Mouse (Mus musculus): ENCODE measurements around the gene Olfr550. TPM values are rescaled to one million over a fixed set of nuclear protein-coding genes. Genes with fewer than 3 reads are reported as not detected.
"Not testable (repeated sequence)": the region's sequence is repeated elsewhere in the genome, so short reads cannot be mapped to it uniquely, and the experiment has no call there.

Gene Olfr550
- total RNA-seq (2021), result 1 to 10 TPM; 2.1 to 3.0 TPM

DNA sequence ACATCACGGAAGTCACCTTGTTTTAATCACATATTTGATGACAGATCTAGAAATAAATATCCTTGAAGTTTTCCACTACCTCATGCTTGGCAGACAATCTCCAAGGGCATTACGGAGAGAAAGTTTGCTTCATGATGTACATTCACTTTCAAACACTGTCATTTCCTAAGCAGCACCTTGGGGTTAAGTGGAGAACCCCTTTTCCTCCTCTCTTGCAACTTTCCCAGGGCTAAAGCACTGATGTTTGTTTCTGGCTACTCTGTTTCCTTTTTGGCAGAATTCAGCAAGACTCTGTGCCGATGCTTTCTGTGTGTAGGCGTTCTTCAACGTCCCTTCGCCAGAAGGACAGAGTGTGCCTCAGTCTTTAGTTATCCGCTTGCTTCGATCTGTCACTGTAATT, at the start of gene Olfr550:
Gene Olfr550 (plus strand): TSS at position 301 of the 400 bp plus-strand sequence.
- no peak for DNase-seq

DNA sequence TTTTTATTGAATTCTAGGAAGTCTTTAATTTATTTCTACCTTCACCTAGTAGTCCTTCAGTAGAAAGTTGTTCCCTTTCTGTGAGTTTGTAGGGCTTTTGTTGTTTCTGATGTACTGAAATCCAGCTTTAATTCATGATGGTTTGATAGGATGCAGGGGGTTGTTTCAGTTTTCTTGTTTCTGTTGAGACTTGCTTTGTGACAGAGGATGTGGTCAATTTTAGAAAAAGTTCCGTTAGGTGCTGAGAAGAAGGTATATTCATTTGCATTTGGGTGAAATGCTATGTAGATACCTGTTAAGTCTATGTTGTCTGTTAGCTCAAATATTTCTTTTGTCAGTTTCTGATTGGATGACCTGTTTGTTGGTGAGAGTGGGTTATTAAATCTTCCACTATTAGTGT, 42.2 kb upstream of the Olfr550 start:
- no peak for DNase-seq

GRCm38 (mm10) chr7:102534449-102534848, 36.8 kb upstream of the Olfr550 start, which contains the start of gene Olfr547:
Gene Olfr547 (plus strand): TSS chr7:102534749.
- DNase-seq, result no peak

- DNase-seq, result no peak
These were observed 30.6 kb upstream of the Olfr550 start, which contains the start of gene Olfr548-ps1 for GRCm38 (mm10) chr7:102540596-102540995. Gene Olfr548-ps1 (plus strand): TSS chr7:102540896.

GRCm38 (mm10) chr7:102541251-102541650, 30.0 kb upstream of the Olfr550 start:
- no peak for DNase-seq

GRCm38 (mm10) chr7:102549570-102549969, 21.7 kb upstream of the Olfr550 start, which contains the start of gene Olfr549:
Gene Olfr549 (plus strand): TSS chr7:102549870.
- no peak for DNase-seq

- no peak for DNase-seq
These were observed 18.0 kb upstream of the Olfr550 start for GRCm38 (mm10) chr7:102553279-102553678.

- peak; percentile 45 to 52 for DNase-seq
These were observed 5.9 kb upstream of the Olfr550 start, which contains the start of gene Trim21 for GRCm38 (mm10) chr7:102564999-102565997. Gene Trim21 (minus strand): TSS chr7:102565486.

GRCm38 (mm10) chr7:102566219-102566618, 5.0 kb upstream of the Olfr550 start:
- DNase-seq, result no peak

- DNase-seq, result no peak
These were observed 2.1 kb downstream of the Olfr550 start for GRCm38 (mm10) chr7:102573174-102573830.

- DNase-seq, result no peak
These were observed 4.8 kb downstream of the Olfr550 start for GRCm38 (mm10) chr7:102575998-102576397.

DNA sequence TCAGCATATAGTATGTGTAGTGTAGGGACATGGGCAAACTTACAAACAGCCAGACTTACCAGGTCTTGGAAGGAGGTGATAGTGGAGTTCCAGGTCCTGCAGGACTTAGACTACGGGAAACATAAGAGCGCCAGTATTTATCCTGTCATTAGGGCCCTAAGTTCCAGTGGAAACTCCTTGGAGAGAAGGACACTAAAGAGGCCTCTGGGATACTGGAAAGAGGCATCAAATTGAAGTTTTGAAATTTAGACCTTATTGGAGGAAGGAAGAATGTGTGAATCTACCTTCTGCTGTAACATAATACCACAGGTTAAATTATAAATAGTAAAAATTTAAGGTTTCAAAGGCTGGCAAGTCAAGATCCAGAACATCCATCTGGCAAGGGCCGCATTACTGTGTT, 20.5 kb downstream of the Olfr550 start, which contains the start of gene Olfr551:
Gene Olfr551 (minus strand): TSS at position 101 of the 400 bp plus-strand sequence.
- no peak for DNase-seq

DNA sequence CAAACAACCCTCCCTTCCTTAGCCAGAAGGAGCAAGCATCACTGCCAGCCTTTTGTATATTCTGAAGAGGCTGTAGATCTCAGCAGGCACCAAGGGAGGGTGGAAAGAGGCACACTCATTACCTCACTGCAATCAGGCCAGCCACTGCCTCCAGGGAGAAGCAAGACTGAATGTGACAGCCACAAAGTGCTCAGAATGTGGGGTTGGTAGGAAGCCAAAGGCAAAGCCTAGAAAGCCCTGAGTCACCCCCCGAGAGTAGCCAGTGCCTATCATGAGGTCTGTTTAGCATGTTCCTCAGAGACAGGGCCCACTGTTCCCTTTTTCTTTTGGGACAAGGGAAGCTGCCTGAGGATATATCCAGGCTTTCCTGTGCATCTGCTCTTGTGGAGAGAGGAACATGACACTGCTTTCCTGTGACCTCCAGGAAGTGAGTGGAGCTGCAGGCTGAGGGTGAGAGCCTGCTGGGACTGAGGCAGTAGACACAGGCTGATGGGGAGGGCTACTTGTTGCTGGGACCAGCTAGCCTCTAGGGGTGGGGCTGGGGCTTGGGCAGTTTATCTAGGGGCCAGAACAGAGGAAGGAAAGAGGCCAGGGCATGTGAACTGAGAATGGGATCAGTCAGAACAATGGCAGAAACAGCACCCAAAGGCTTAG, 26.3 kb downstream of the Olfr550 start, which contains the start of gene Olfr552:
Gene Olfr552 (plus strand): TSS at position 393 of the 654 bp plus-strand sequence.
- no peak for DNase-seq

DNA sequence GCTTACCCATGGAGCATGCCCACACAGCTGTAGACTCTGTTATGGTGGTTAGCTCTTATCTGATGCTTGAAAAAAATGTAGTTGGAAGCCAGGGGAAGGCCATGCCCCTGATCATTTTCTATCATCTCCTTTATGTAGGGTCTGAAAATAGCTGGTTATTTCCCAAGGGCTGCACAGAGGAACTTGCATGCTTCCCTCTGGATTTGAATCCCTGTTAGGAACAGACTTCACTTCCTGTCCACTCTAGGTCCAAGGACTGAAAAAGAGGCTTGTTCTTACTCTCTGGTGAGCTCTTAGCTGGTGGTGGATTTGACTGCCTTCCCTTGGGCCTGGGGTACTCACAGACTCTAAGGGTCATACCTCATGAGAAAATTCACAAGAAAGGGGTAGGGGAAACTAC, 46.9 kb downstream of the Olfr550 start, which contains the start of gene Olfr553:
Gene Olfr553 (minus strand): TSS at position 101 of the 400 bp plus-strand sequence.
- no peak for DNase-seq

GRCm38 (mm10) chr7:102619608-102620007, 48.4 kb downstream of the Olfr550 start:
- no peak for DNase-seq

DNA sequence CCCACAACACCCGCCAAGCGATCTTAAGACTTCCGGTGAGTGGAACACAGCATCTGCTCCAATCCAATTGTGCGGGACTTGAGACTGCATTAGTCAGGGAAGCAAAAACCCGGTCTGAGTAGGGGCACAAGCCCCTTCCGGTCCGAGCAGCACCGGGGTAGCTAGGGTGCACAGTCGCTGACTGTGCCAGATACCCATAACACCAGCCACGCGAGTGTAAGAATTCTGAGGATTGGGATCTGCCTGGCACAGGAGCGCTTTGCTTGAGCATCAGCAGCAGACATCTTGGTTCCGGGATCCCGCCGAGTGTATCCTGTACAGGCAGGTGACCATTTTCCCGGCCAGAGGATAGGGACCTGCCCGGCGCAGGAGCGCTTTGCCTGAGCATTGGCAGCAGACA, 49.1 kb downstream of the Olfr550 start:
- DNase-seq, result not testable (repeated sequence)

Other genes with a start within 250 kb of the Olfr550 start
- gene Rrm1, start 129.7 kb upstream of the Olfr550 start, total RNA-seq (2021), result 10 to 100 TPM in 1 of 2 experiments, 1 to 10 TPM in 1; 9.8 to 11.4 TPM
- not detected for gene Olfr543, start 89.8 kb upstream of the Olfr550 start, total RNA-seq (2021)
- not detected for gene Olfr544, start 83.1 kb upstream of the Olfr550 start, total RNA-seq (2021)
- gene Olfr545, start 71.9 kb upstream of the Olfr550 start, total RNA-seq (2021), result not detected
- not detected for gene Olfr547, start 36.7 kb upstream of the Olfr550 start, total RNA-seq (2021)
- not detected for gene Olfr548-ps1, start 30.5 kb upstream of the Olfr550 start, total RNA-seq (2021)
- not detected for gene Olfr549, start 21.6 kb upstream of the Olfr550 start, total RNA-seq (2021)
- gene Trim21, start 6.0 kb upstream of the Olfr550 start, total RNA-seq (2021), result 1 to 10 TPM; 2.7 to 3.1 TPM
- gene Olfr551, start 20.4 kb downstream of the Olfr550 start, total RNA-seq (2021), result not detected
- under 1 TPM in 1 of 2 experiments, not detected in 1; 0.15 TPM for gene Olfr552, start 26.3 kb downstream of the Olfr550 start, total RNA-seq (2021)
- not detected for gene Olfr553, start 46.8 kb downstream of the Olfr550 start, total RNA-seq (2021)
- not detected for gene Olfr554, start 67.0 kb downstream of the Olfr550 start, total RNA-seq (2021)
- not detected for gene Olfr555, start 87.4 kb downstream of the Olfr550 start, total RNA-seq (2021)
- gene Olfr556, start 93.5 kb downstream of the Olfr550 start, total RNA-seq (2021), result under 1 TPM in 1 of 2 experiments, not detected in 1; 0.25 TPM
- 1 to 10 TPM; 7.1 to 8.4 TPM for gene Trim68, start 115.9 kb downstream of the Olfr550 start, total RNA-seq (2021)
- under 1 TPM in 1 of 2 experiments, not detected in 1; 0.56 TPM for gene Olfr557, start 124.5 kb downstream of the Olfr550 start, total RNA-seq (2021)
- gene Olfr558, start 130.8 kb downstream of the Olfr550 start, total RNA-seq (2021), result under 1 TPM; 0.47 to 0.51 TPM
- gene Olfr33, start 147.6 kb downstream of the Olfr550 start, total RNA-seq (2021), result not detected
- not detected for gene Olfr559, start 156.0 kb downstream of the Olfr550 start, total RNA-seq (2021)
- gene Olfr560, start 187.9 kb downstream of the Olfr550 start, total RNA-seq (2021), result not detected
- under 1 TPM; 0.17 to 0.30 TPM for gene Olfr78, start 188.0 kb downstream of the Olfr550 start, total RNA-seq (2021)
- gene Olfr561, start 199.8 kb downstream of the Olfr550 start, total RNA-seq (2021), result not detected
- not detected for gene Olfr564, start 232.0 kb downstream of the Olfr550 start, total RNA-seq (2021)